Mouse (Mus musculus) A20 (cell line): Measurements from ENCODE around the gene Rd3l.
"Not testable (repeated sequence)": the region's sequence is repeated elsewhere in the genome, so short reads cannot be mapped to it uniquely, and the experiment has no call there.

Source experiments
- DNase-seq: peaks from one replicate; pipeline ENCODE4 v3.0.0-alpha.2; 2011; ENCODE audit warnings: low read depth, low spot score

Gene Rd3l

DNA sequence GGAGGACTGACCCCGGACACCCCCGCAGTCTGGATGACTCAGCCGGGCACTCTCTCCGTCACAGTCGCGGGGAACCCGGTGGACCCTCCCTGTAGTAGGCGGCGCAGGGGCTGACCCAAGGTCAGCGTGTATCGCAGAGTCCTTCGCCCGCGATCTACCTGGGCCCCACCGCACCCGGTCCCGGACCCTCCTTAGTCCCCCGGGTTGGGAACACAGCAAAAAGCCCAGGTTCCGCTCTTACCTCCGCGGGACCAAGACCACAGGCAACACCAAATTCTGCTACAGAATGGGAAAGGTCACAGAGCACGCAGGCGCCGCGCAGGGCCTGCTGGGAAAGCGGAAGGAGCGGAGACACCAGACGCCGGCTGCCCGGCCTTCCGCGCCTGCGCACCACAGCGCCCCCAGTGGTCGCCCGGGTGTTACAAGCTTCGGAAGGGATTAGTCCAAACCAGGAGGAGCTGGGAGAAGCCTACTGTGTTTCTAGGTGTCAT is 14.4 kb downstream of the Rd3l start, which contains the start of gene Atp5mpl:
Gene Atp5mpl (minus strand): TSS at position 295 of the 491 bp plus-strand sequence.
- DNase-seq = peak; percentile 94

- no peak for DNase-seq
Measured at GRCm38 (mm10) chr12:111963339-111963738, 17.8 kb downstream of the Rd3l start.

DNA sequence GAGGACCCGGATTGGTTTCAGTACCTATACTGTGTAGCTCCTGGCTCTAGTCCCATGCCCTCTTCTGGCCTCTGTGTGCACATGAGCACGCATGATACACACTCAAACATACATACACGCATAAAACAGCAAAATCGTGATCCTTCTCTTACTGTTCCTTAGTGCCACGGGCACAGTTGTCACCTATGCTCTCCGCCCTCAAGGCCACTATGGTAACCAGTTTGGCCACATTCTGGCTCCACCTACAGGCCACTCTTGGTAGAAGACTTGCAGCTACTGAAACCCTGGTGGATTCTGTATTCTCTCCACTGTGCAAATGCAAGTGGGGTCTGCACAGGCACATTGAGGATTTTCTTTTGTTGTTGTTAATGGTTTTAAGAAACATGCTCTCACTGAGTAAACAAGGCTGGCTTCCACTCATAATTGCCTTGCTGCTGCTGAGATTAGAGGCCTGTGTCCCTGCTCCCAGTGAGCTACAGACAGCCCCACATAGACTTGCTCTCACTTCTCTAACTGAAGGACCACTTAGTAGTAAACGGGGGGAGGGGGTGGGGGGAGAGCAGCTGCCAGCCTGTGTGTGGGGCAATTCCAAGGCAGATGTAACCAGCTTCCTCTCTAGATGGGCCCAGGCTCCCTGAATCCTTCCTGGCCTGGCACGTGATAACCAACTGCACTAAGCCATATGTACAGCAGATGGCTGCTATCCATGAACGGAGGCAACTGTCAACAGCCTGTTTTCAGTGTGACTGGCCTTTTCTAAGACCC is 22.8 kb downstream of the Rd3l start:
- DNase-seq = peak; percentile 80

DNA sequence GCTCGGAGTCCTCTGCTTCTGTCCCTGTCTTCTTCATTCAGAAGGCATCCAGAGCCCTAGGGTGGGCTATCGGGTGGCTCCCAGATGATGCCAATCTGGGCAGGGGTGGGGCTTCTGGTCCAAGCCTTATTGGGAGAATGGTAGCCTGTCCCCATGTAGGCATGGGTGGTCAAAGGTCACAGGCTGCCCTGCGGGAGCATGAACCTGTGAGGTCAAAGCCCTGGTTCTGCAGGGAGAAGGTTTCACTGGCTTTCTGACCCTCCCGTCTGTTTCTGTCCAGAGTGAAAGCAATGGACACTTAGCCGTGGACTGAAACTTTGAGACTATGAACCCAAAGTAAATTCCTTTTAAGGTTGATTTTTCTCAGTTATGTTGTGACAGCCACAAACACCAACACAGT is 24.9 kb downstream of the Rd3l start:
- DNase-seq = no peak

DNA sequence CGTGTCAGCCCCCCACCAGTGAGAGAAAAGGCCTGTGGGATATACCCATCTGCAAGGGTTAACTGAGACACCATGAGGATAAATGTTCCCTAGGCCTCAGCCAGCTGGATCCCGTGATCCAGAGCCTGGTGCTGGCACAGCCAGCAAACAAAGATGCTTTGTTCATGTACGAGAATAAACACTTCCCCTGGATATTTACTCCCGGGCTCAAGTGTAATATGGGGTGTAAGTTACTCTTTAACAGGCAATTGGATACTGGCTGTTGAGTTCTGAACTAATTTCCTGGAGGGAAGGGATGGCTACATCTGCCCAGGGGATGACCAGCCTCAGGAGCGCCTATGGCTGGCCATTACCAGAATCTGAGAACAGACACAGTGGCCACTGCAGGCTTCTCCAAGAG is 29.4 kb downstream of the Rd3l start:
- DNase-seq = no peak

- no peak for DNase-seq
Measured at GRCm38 (mm10) chr12:111950486-111950885, 30.6 kb downstream of the Rd3l start.

GRCm38 (mm10) chr12:111946716-111947115 is 34.4 kb downstream of the Rd3l start:
- peak; percentile 81 for DNase-seq

DNA sequence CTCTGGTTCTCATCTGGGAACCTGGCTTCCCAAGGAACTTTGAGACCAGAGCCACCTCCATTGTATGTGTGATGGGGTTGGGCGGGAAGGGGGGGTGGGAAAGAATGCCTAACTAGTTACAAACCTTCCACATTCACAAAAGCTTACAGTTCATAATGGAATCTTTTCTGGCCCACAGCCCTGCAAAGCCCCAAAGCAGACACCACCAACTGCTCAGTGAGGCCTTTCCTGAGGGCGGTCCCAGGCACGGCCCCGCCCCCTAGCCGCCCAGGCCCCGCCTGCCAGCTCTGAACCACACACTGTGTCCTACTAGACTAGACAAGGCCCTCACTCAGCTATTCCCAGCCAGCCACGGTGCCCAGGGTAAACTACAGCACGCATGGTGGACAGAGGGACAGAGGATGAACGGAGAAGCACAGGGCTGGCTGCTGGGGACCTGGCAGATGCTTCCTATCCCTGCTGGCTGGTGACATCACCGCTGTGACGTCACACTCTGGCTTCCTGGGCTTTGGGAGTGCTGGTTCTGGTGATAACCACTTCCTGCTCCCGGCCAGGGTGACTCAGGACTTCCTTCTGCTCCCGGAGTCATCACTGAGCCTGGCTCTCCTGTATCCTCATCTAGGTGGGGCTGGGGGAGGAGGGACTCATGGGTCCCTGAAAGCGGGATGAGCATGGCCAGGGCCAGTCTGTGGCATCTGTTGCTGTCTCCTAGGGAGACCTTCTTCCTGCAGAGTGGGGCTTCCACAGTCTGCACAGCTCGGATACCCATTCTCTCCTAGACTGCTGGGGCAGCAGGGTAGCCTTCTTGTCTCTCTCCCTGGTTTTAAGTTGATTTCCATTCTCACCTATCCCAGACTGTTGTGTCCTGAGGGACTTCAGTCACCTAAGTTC is 35.1 kb downstream of the Rd3l start:
- not testable (repeated sequence) for DNase-seq

- no peak for DNase-seq
Measured at GRCm38 (mm10) chr12:111945115-111945514, 36.0 kb downstream of the Rd3l start.

- DNase-seq = peak; percentile 16
Measured at GRCm38 (mm10) chr12:111944065-111944987, 36.8 kb downstream of the Rd3l start.

GRCm38 (mm10) chr12:111943421-111944064 is 37.6 kb downstream of the Rd3l start:
- DNase-seq = no peak

- no peak for DNase-seq
Measured at GRCm38 (mm10) chr12:111938623-111939177, 42.4 kb downstream of the Rd3l start.

- DNase-seq = no peak
Measured at GRCm38 (mm10) chr12:111936706-111937550, 44.2 kb downstream of the Rd3l start.

- no peak for DNase-seq
Measured at GRCm38 (mm10) chr12:111933971-111934370, 47.1 kb downstream of the Rd3l start.

DNA sequence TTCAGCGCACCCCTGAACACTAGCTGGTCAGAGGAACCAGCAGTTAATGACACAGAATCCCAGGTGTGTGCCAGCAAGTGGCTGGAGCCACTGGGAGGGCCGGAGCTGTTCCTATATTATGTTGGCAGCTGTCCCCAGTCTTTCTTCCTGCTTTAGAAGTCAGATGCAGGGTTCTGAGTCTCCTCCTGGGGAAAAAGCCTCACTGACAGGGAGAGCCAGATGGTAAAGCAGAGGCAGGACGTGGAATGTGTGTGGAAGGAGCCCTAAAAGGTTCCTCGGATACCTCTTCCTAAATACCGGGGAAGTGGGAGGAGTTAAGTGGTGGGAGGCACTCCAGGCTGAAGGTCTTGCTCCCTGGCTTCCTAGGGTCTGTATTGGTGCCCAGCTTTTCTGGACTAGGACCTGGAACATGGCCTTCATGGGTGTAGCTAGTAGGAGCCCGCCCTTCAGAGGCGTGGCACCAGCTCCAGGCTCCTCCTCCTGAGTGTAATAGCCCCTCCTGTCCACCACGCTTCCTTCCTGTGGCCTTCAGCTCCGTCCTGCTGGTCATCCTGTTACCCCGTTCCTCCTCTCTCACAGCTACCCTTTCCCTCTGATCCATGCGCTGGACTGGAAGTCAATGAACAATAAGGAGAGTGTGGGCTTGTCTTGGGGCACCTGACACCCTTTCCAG is 47.9 kb downstream of the Rd3l start:
- DNase-seq = no peak

GRCm38 (mm10) chr12:111932513-111932912 is 48.6 kb downstream of the Rd3l start:
- no peak for DNase-seq

GRCm38 (mm10) chr12:111931411-111932025 is 49.6 kb downstream of the Rd3l start:
- no peak for DNase-seq
